Mouse (Mus musculus) kidney, adult 8-10 months (tissue): ENCODE measurements around the gene Olfr372.

Source experiments
- DNase-seq, 2 experiments: peaks; one replicate each; pipeline ENCODE4 v3.0.0; 2022

Gene Olfr372

GRCm38 (mm10) chr8:72099377-72100103 is 58.5 kb downstream of the Olfr372 start:
- DNase-seq = peak; percentile 11 to 17

DNA sequence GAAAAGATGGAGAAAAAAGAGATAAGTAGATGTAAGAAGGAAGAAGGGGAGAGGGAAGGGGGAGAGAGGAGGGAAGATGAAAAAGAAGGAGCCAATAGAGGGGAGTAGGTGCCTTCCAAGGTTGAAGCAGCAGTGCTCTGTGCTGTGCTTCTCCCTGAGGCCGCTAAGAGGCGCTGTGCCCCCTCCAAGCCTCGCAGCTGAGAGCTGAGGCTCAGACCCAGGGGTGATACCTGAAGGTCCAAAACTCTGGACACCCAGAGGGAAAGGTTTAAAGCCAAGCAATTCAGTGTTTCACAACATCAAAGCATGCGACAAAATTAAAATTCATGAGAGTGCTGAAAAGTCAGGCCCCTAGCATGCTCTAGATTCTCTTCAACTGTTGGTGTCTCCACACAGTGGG is 64.1 kb downstream of the Olfr372 start:
- no peak for DNase-seq

- DNase-seq = no peak
Measured at GRCm38 (mm10) chr8:72106740-72107139, 65.7 kb downstream of the Olfr372 start, which contains the start of gene Olfr374. Gene Olfr374 (plus strand): TSS chr8:72107040.
